8 mouse cellular contexts compared by ENCODE assay signal in genomic region chr5:45494093-45494755, GRCm38 (mm10). TPM values are rescaled to one million over a fixed set of nuclear protein-coding genes. Genes with fewer than 3 reads are reported as not detected.
A peak's percentile ranks its signal among the peaks of the same experiment; 100 is the strongest.
DNase-seq lines count a peak whose midpoint lies in the region; ATAC-seq and TF ChIP-seq lines count a peak whose summit lies in the region.

No protein-coding gene starts in this region.

- H3K4me2 ChIP-seq in heart, postnatal 0 days (ENCODE audit: low read depth, low read length) = peak overlapping the region; percentile 84
- H3K4me2 ChIP-seq in liver, postnatal 0 days (ENCODE audit: low read depth, low read length) = peak overlapping the region; percentile 95
- H3K4me2 ChIP-seq in stomach, postnatal 0 days (replicated peaks; ENCODE audit: low read depth) = peak overlapping the region; percentile 74

- H3K27ac ChIP-seq in heart, postnatal 0 days (ENCODE audit: low read depth) = no peak overlapping the region
- H3K27ac ChIP-seq in liver, postnatal 0 days (ENCODE audit: low read depth) = peak overlapping the region; percentile 88; the same call in 1 of the 2 replicates
- peak overlapping the region; percentile 85 for H3K27ac ChIP-seq in stomach, postnatal 0 days (replicated peaks)

- ATAC-seq in megakaryocyte, adult 5-6 weeks (ENCODE audit: poor library complexity, severe bottlenecking) = no peak
- no peak for ATAC-seq in heart, postnatal 0 days (ENCODE audit: insufficient read depth, low read depth)
- no peak for ATAC-seq in liver, postnatal 0 days
- no peak for ATAC-seq in stomach, postnatal 0 days (ENCODE audit: low FRiP score, low TSS enrichment)

- H3K36me3 ChIP-seq in megakaryocyte, embryonic 14.5 days (replicated peaks; ENCODE audit: low read length) = peaks cover 40% of the 10 kb centered on the region
- H3K36me3 ChIP-seq in heart, postnatal 0 days (replicated peaks; ENCODE audit: control insufficient read depth, insufficient read depth, low read length) = peaks cover 31% of the 10 kb centered on the region
- peaks cover 7% of the 10 kb centered on the region; the same call in 1 of the 2 replicates for H3K36me3 ChIP-seq in liver, postnatal 0 days (replicated peaks; ENCODE audit: insufficient read depth, low read length)
- peaks cover 15% of the 10 kb centered on the region; the same call in 1 of the 2 replicates for H3K36me3 ChIP-seq in stomach, postnatal 0 days (ENCODE audit: control insufficient read depth, insufficient read depth, low read length)

- peak overlapping the region; percentile 96 for H3K4me3 ChIP-seq in megakaryocyte, embryonic 14.5 days (replicated peaks)
- peak overlapping the region; percentile 68 for H3K4me3 ChIP-seq in heart, postnatal 0 days (ENCODE audit: low read depth, low read length)
- peak overlapping the region; percentile 65 for H3K4me3 ChIP-seq in liver, postnatal 0 days (ENCODE audit: low read depth, low read length)
- H3K4me3 ChIP-seq in stomach, postnatal 0 days (ENCODE audit: low read depth, low read length) = peak overlapping the region; percentile 75

- no peak for DNase-seq in heart, postnatal 0 days (ENCODE audit: low spot score)
- DNase-seq in liver, postnatal 0 days = no peak
- no peak for DNase-seq in stomach, postnatal 0 days (ENCODE audit: low spot score)
- no peak for DNase-seq in adrenal gland, postnatal 36 days
- DNase-seq in right cerebral cortex, postnatal 10 days (ENCODE audit: low spot score in 2 of 2) = no peak
- DNase-seq in natural killer cell, adult 2 months (ENCODE audit: low spot score in 2 of 2) = no peak

- H3K4me1 ChIP-seq in megakaryocyte, embryonic 14.5 days = peaks cover 59% of the 10 kb centered on the region
- peaks cover 9% of the 10 kb centered on the region; the same call in 1 of the 2 replicates for H3K4me1 ChIP-seq in heart, postnatal 0 days (ENCODE audit: control insufficient read depth, insufficient read depth)
- H3K4me1 ChIP-seq in liver, postnatal 0 days (ENCODE audit: insufficient read depth) = peaks cover 14% of the 10 kb centered on the region
- no peaks in the 10 kb centered on the region; the same call in 1 of the 2 replicates for H3K4me1 ChIP-seq in stomach, postnatal 0 days (replicated peaks; ENCODE audit: control insufficient read depth, insufficient read depth)

- no peak for TF ChIP-seq EP300 in heart, postnatal 0 days (IDR thresholded peaks at IDR 0.05; ENCODE audit: low read depth)
- TF ChIP-seq EP300 in liver, postnatal 0 days (IDR thresholded peaks at IDR 0.05; ENCODE audit: low read depth) = no peak
- TF ChIP-seq EP300 in stomach, postnatal 0 days (optimal IDR thresholded peaks at IDR 0.05) = no peak

- H3K9me3 ChIP-seq in megakaryocyte, embryonic 14.5 days = no peaks in the 10 kb centered on the region
- H3K9me3 ChIP-seq in heart, postnatal 0 days (replicated peaks; ENCODE audit: control insufficient read depth, low read length) = no peaks in the 10 kb centered on the region
- H3K9me3 ChIP-seq in liver, postnatal 0 days (ENCODE audit: low read length) = no peaks in the 10 kb centered on the region
- no peaks in the 10 kb centered on the region for H3K9me3 ChIP-seq in stomach, postnatal 0 days (ENCODE audit: control insufficient read depth, low read length)

- TF ChIP-seq CTCF in heart, postnatal 0 days (IDR thresholded peaks at IDR 0.05; ENCODE audit: low read depth) = no peak
- TF ChIP-seq CTCF in liver, postnatal 0 days (IDR thresholded peaks at IDR 0.05; ENCODE audit: low read depth) = no peak
- no peak for TF ChIP-seq CTCF in stomach, postnatal 0 days (IDR thresholded peaks at IDR 0.05; ENCODE audit: low read depth)

- no peaks in the 10 kb centered on the region for H3K27me3 ChIP-seq in megakaryocyte, embryonic 14.5 days (replicated peaks)
- no peaks in the 10 kb centered on the region for H3K27me3 ChIP-seq in heart, postnatal 0 days (ENCODE audit: control insufficient read depth, insufficient read depth, low read length)
- no peaks in the 10 kb centered on the region for H3K27me3 ChIP-seq in liver, postnatal 0 days (ENCODE audit: insufficient read depth, low read length)
- no peaks in the 10 kb centered on the region for H3K27me3 ChIP-seq in stomach, postnatal 0 days (ENCODE audit: control insufficient read depth, insufficient read depth, low read length)

- 56% methylated on average over 9 of the region's 9 CpGs for WGBS in heart, postnatal 0 days
- 51% methylated on average over 9 of the region's 9 CpGs for WGBS in liver, postnatal 0 days (ENCODE audit: insufficient replicate concordance)
- 48% methylated on average over 9 of the region's 9 CpGs for WGBS in stomach, postnatal 0 days

- H3K9ac ChIP-seq in heart, postnatal 0 days (replicated peaks; ENCODE audit: low read depth, low read length) = peak overlapping the region; percentile 73
- H3K9ac ChIP-seq in liver, postnatal 0 days (replicated peaks) = peak overlapping the region; percentile 82
- H3K9ac ChIP-seq in stomach, postnatal 0 days (ENCODE audit: low read length) = peak overlapping the region; percentile 70

RNA-seq across cellular contexts. Expression of gene Lap3, which starts 1.1 kb away (rescaled TPM):
- 11.9 and 14.8 TPM in 2 replicates for polyA plus RNA-seq in megakaryocyte, embryonic 14.5 days (2012; ENCODE audit: insufficient read depth, low replicate concordance)
- 16.8 and 20.0 TPM in 2 replicates for total RNA-seq in megakaryocyte, adult 5-6 weeks (2015)
- total RNA-seq in megakaryocyte, adult 5-6 weeks (2017) = 19.5 and 22.7 TPM in 2 replicates
- total RNA-seq in heart, postnatal 0 days (2014; rRNA removed; ENCODE audit: low replicate concordance) = 28.7 and 37.6 TPM in 2 replicates
- polyA plus RNA-seq in heart, postnatal 0 days (2015; fragmentation: Nextera tagmentation; extraction: Ambion mirVana) = 56.0 and 57.2 TPM in 2 replicates
- polyA plus RNA-seq in liver, postnatal 0 days (2015; fragmentation: Nextera tagmentation; extraction: Ambion mirVana) = 50.3 and 50.8 TPM in 2 replicates
- 58.4 and 63.2 TPM in 2 replicates for polyA plus RNA-seq in stomach, postnatal 0 days (2015; fragmentation: Nextera tagmentation; extraction: Ambion mirVana)
- total RNA-seq in adrenal gland, postnatal 36 days (2021) = 10 to 100 TPM; 72.2 to 76.2 TPM

RNA-seq across cellular contexts. Expression of gene Med28, which starts 25.8 kb away (rescaled TPM):
- 28.8 and 87.9 TPM in 2 replicates for polyA plus RNA-seq in megakaryocyte, embryonic 14.5 days (2012; ENCODE audit: insufficient read depth, low replicate concordance)
- 104 and 115 TPM in 2 replicates for total RNA-seq in megakaryocyte, adult 5-6 weeks (2015)
- total RNA-seq in megakaryocyte, adult 5-6 weeks (2017) = 35.2 and 43.5 TPM in 2 replicates
- 49.6 and 78.3 TPM in 2 replicates for total RNA-seq in heart, postnatal 0 days (2014; rRNA removed; ENCODE audit: low replicate concordance)
- 136 and 146 TPM in 2 replicates for polyA plus RNA-seq in heart, postnatal 0 days (2015; fragmentation: Nextera tagmentation; extraction: Ambion mirVana)
- 70.5 and 72.2 TPM in 2 replicates for polyA plus RNA-seq in liver, postnatal 0 days (2015; fragmentation: Nextera tagmentation; extraction: Ambion mirVana)
- 160 and 169 TPM in 2 replicates for polyA plus RNA-seq in stomach, postnatal 0 days (2015; fragmentation: Nextera tagmentation; extraction: Ambion mirVana)
- 100 to 1,000 TPM in 1 of 2 experiments, 10 to 100 TPM in 1; 96.0 to 113 TPM for total RNA-seq in adrenal gland, postnatal 36 days (2021)

RNA-seq across cellular contexts. Expression of gene Clrn2, which starts 40.7 kb away (rescaled TPM):
- polyA plus RNA-seq in megakaryocyte, embryonic 14.5 days (2012; ENCODE audit: insufficient read depth, low replicate concordance) = not detected in 2 replicates
- not detected in 2 replicates for total RNA-seq in megakaryocyte, adult 5-6 weeks (2015)
- not detected in 2 replicates for total RNA-seq in megakaryocyte, adult 5-6 weeks (2017)
- total RNA-seq in heart, postnatal 0 days (2014; rRNA removed; ENCODE audit: low replicate concordance) = not detected in 2 replicates
- polyA plus RNA-seq in heart, postnatal 0 days (2015; fragmentation: Nextera tagmentation; extraction: Ambion mirVana) = not detected in 2 replicates
- polyA plus RNA-seq in liver, postnatal 0 days (2015; fragmentation: Nextera tagmentation; extraction: Ambion mirVana) = not detected in 2 replicates
- polyA plus RNA-seq in stomach, postnatal 0 days (2015; fragmentation: Nextera tagmentation; extraction: Ambion mirVana) = not detected in 2 replicates
- total RNA-seq in adrenal gland, postnatal 36 days (2021) = not detected

RNA-seq across cellular contexts. Expression of gene Qdpr, which starts 44.2 kb away (rescaled TPM):
- 98.7 and 117 TPM in 2 replicates for polyA plus RNA-seq in megakaryocyte, embryonic 14.5 days (2012; ENCODE audit: insufficient read depth, low replicate concordance)
- 34.4 and 36.6 TPM in 2 replicates for total RNA-seq in megakaryocyte, adult 5-6 weeks (2015)
- total RNA-seq in megakaryocyte, adult 5-6 weeks (2017) = 20.5 and 21.5 TPM in 2 replicates
- total RNA-seq in heart, postnatal 0 days (2014; rRNA removed; ENCODE audit: low replicate concordance) = 35.4 and 51.6 TPM in 2 replicates
- 106 and 107 TPM in 2 replicates for polyA plus RNA-seq in heart, postnatal 0 days (2015; fragmentation: Nextera tagmentation; extraction: Ambion mirVana)
- polyA plus RNA-seq in liver, postnatal 0 days (2015; fragmentation: Nextera tagmentation; extraction: Ambion mirVana) = 202 and 206 TPM in 2 replicates
- 91.4 and 98.2 TPM in 2 replicates for polyA plus RNA-seq in stomach, postnatal 0 days (2015; fragmentation: Nextera tagmentation; extraction: Ambion mirVana)
- 100 to 1,000 TPM; 110 to 138 TPM for total RNA-seq in adrenal gland, postnatal 36 days (2021)
